Mouse (Mus musculus): Measurements from ENCODE around the gene 4930558K02Rik. TPM values are rescaled to one million over a fixed set of nuclear protein-coding genes. Genes with fewer than 3 reads are reported as not detected.

4930558K02Rik gene
- polyA plus RNA-seq, 1 experiment from 2014 or later: not detected

GRCm38 (mm10) chr1:162013561-162013960 is 34.1 kb upstream of the 4930558K02Rik start:
- H3K27me3 ChIP-seq (ENCODE audit: control insufficient read depth, insufficient read depth, low read length): no peaks in the 10 kb centered on the region
- DNase-seq (ENCODE audit: low spot score) (no peak), ATAC-seq (ENCODE audit: insufficient read depth, low FRiP score, low TSS enrichment) (no peak)
- 0 out of 2 replicates have a peak overlapping the region, but pooled peaks have one; percentile 17 for H3K27ac ChIP-seq (ENCODE audit: low read depth, low read length)
- peaks cover 4% of the 10 kb centered on the region; the same call in 1 of the 2 replicates for H3K4me1 ChIP-seq (ENCODE audit: control insufficient read depth, insufficient read depth, low read length)
- no peak overlapping the region for H3K9ac ChIP-seq (ENCODE audit: low read length)
- WGBS: 84% methylated on average over 4 of the region's 4 CpGs
- H3K36me3 ChIP-seq (ENCODE audit: control insufficient read depth, insufficient read depth, low read length): no peaks in the 10 kb centered on the region
- no peak overlapping the region for H3K4me2 ChIP-seq (ENCODE audit: low read depth)
- no peaks in the 10 kb centered on the region for H3K9me3 ChIP-seq (ENCODE audit: control insufficient read depth, low read length)
- H3K4me3 ChIP-seq (ENCODE audit: low read depth, low read length): no peak overlapping the region

- H3K9me3 ChIP-seq (ENCODE audit: control insufficient read depth, low read length): no peaks in the 10 kb centered on the region
- H3K4me3 ChIP-seq (ENCODE audit: low read depth, low read length): no peak overlapping the region
- no peaks in the 10 kb centered on the region for H3K36me3 ChIP-seq (ENCODE audit: control insufficient read depth, insufficient read depth, low read length)
- ATAC-seq (ENCODE audit: insufficient read depth, low FRiP score, low TSS enrichment) (no peak), DNase-seq (ENCODE audit: low spot score) (no peak)
- WGBS: 84% methylated on average over 16 of the region's 16 CpGs
- no peak overlapping the region for H3K4me2 ChIP-seq (ENCODE audit: low read depth)
- H3K4me1 ChIP-seq (ENCODE audit: control insufficient read depth, insufficient read depth, low read length): peaks cover 3% of the 10 kb centered on the region; the same call in 1 of the 2 replicates
- H3K9ac ChIP-seq (ENCODE audit: low read length): no peak overlapping the region
- no peaks in the 10 kb centered on the region for H3K27me3 ChIP-seq (ENCODE audit: control insufficient read depth, insufficient read depth, low read length)
- no peak overlapping the region for H3K27ac ChIP-seq (ENCODE audit: low read depth, low read length)
These were observed 32.2 kb upstream of the 4930558K02Rik start for GRCm38 (mm10) chr1:162011523-162012245.

- WGBS: 64% methylated on average over 8 of the region's 8 CpGs
- Histone ChIP-seq H3K9ac (ENCODE audit: low read length) (no peak overlapping the region; the same call in 1 of the 2 replicates), H3K9me3 (ENCODE audit: control insufficient read depth, low read length) (no peaks in the 10 kb centered on the region), H3K36me3 (ENCODE audit: control insufficient read depth, insufficient read depth, low read length) (no peaks in the 10 kb centered on the region), H3K27ac (ENCODE audit: low read depth, low read length) (peak overlapping the region; percentile 75), H3K27me3 (ENCODE audit: control insufficient read depth, insufficient read depth, low read length) (no peaks in the 10 kb centered on the region), H3K4me2 (ENCODE audit: low read depth) (no peak overlapping the region), H3K4me3 (ENCODE audit: low read depth, low read length) (no peak overlapping the region), H3K4me1 (ENCODE audit: control insufficient read depth, insufficient read depth, low read length) (peaks cover 6% of the 10 kb centered on the region)
- no peak for DNase-seq (ENCODE audit: low spot score)
- no peak for ATAC-seq (ENCODE audit: insufficient read depth, low FRiP score, low TSS enrichment)
These were observed 29.6 kb upstream of the 4930558K02Rik start for GRCm38 (mm10) chr1:162009086-162009485.

- DNase-seq (ENCODE audit: low spot score) (no peak), ATAC-seq (ENCODE audit: insufficient read depth, low FRiP score, low TSS enrichment) (no peak)
- Histone ChIP-seq H3K4me2 (ENCODE audit: low read depth) (no peak overlapping the region), H3K36me3 (ENCODE audit: control insufficient read depth, insufficient read depth, low read length) (no peaks in the 10 kb centered on the region), H3K9ac (ENCODE audit: low read length) (peak overlapping the region; percentile 1; the same call in 1 of the 2 replicates), H3K9me3 (ENCODE audit: control insufficient read depth, low read length) (no peaks in the 10 kb centered on the region), H3K27me3 (ENCODE audit: control insufficient read depth, insufficient read depth, low read length) (no peaks in the 10 kb centered on the region), H3K27ac (ENCODE audit: low read depth, low read length) (peak overlapping the region; percentile 75), H3K4me1 (ENCODE audit: control insufficient read depth, insufficient read depth, low read length) (peaks cover 10% of the 10 kb centered on the region), H3K4me3 (ENCODE audit: low read depth, low read length) (no peak overlapping the region)
- 49% methylated on average over 8 of the region's 8 CpGs for WGBS
These were observed 29.2 kb upstream of the 4930558K02Rik start for GRCm38 (mm10) chr1:162008631-162009067.

- Histone ChIP-seq H3K27ac (ENCODE audit: low read depth, low read length) (peak overlapping the region; percentile 75), H3K9ac (ENCODE audit: low read length) (no peak overlapping the region), H3K4me1 (ENCODE audit: control insufficient read depth, insufficient read depth, low read length) (peaks cover 13% of the 10 kb centered on the region), H3K9me3 (ENCODE audit: control insufficient read depth, low read length) (no peaks in the 10 kb centered on the region), H3K36me3 (ENCODE audit: control insufficient read depth, insufficient read depth, low read length) (no peaks in the 10 kb centered on the region), H3K4me2 (ENCODE audit: low read depth) (no peak overlapping the region), H3K4me3 (ENCODE audit: low read depth, low read length) (no peak overlapping the region), H3K27me3 (ENCODE audit: control insufficient read depth, insufficient read depth, low read length) (no peaks in the 10 kb centered on the region)
- DNase-seq (ENCODE audit: low spot score) (no peak), ATAC-seq (ENCODE audit: insufficient read depth, low FRiP score, low TSS enrichment) (no peak)
- 62% methylated on average over 4 of the region's 4 CpGs for WGBS
These were observed 28.8 kb upstream of the 4930558K02Rik start for GRCm38 (mm10) chr1:162008208-162008607.

- H3K36me3 ChIP-seq (ENCODE audit: control insufficient read depth, insufficient read depth, low read length): no peaks in the 10 kb centered on the region
- no peak for DNase-seq (ENCODE audit: low spot score)
- no peak overlapping the region for H3K4me2 ChIP-seq (ENCODE audit: low read depth)
- H3K27ac ChIP-seq (ENCODE audit: low read depth, low read length): 0 out of 2 replicates have a peak overlapping the region, but pooled peaks have one; percentile 20
- peaks cover 13% of the 10 kb centered on the region for H3K4me1 ChIP-seq (ENCODE audit: control insufficient read depth, insufficient read depth, low read length)
- ATAC-seq (ENCODE audit: insufficient read depth, low FRiP score, low TSS enrichment): no peak
- no peaks in the 10 kb centered on the region for H3K27me3 ChIP-seq (ENCODE audit: control insufficient read depth, insufficient read depth, low read length)
- H3K9me3 ChIP-seq (ENCODE audit: control insufficient read depth, low read length): no peaks in the 10 kb centered on the region
- no peak overlapping the region for H3K4me3 ChIP-seq (ENCODE audit: low read depth, low read length)
- H3K9ac ChIP-seq (ENCODE audit: low read length): no peak overlapping the region
- 64% methylated on average over 9 of the region's 9 CpGs for WGBS
These were observed 26.7 kb upstream of the 4930558K02Rik start for GRCm38 (mm10) chr1:162006109-162006508.

- no peaks in the 10 kb centered on the region for H3K36me3 ChIP-seq (ENCODE audit: control insufficient read depth, insufficient read depth, low read length)
- no peak overlapping the region for H3K4me3 ChIP-seq (ENCODE audit: low read depth, low read length)
- no peaks in the 10 kb centered on the region for H3K9me3 ChIP-seq (ENCODE audit: control insufficient read depth, low read length)
- peaks cover 13% of the 10 kb centered on the region for H3K4me1 ChIP-seq (ENCODE audit: control insufficient read depth, insufficient read depth, low read length)
- peak overlapping the region; percentile 32 for H3K9ac ChIP-seq (ENCODE audit: low read length)
- WGBS: 43% methylated on average over 23 of the region's 23 CpGs
- H3K27ac ChIP-seq (ENCODE audit: low read depth, low read length): peak overlapping the region; percentile 77
- DNase-seq (ENCODE audit: low spot score): peak; percentile 66
- no peak for ATAC-seq (ENCODE audit: insufficient read depth, low FRiP score, low TSS enrichment)
- no peak overlapping the region for H3K4me2 ChIP-seq (ENCODE audit: low read depth)
- H3K27me3 ChIP-seq (ENCODE audit: control insufficient read depth, insufficient read depth, low read length): no peaks in the 10 kb centered on the region
These were observed 25.7 kb upstream of the 4930558K02Rik start for GRCm38 (mm10) chr1:162004821-162005770.

GRCm38 (mm10) chr1:162004518-162004780 is 25.0 kb upstream of the 4930558K02Rik start:
- ATAC-seq (ENCODE audit: insufficient read depth, low FRiP score, low TSS enrichment) (no peak), DNase-seq (ENCODE audit: low spot score) (no peak)
- H3K4me1 ChIP-seq (ENCODE audit: control insufficient read depth, insufficient read depth, low read length): peaks cover 17% of the 10 kb centered on the region
- WGBS: 56% methylated on average over 7 of the region's 7 CpGs
- H3K4me3 ChIP-seq (ENCODE audit: low read depth, low read length): no peak overlapping the region
- H3K27me3 ChIP-seq (ENCODE audit: control insufficient read depth, insufficient read depth, low read length): no peaks in the 10 kb centered on the region
- H3K27ac ChIP-seq (ENCODE audit: low read depth, low read length): peak overlapping the region; percentile 77
- peak overlapping the region; percentile 32; the same call in 1 of the 2 replicates for H3K9ac ChIP-seq (ENCODE audit: low read length)
- no peaks in the 10 kb centered on the region for H3K9me3 ChIP-seq (ENCODE audit: control insufficient read depth, low read length)
- no peak overlapping the region for H3K4me2 ChIP-seq (ENCODE audit: low read depth)
- H3K36me3 ChIP-seq (ENCODE audit: control insufficient read depth, insufficient read depth, low read length): no peaks in the 10 kb centered on the region

Measured in neural tube, embryonic 11.5 days (tissue).